28 mouse cellular contexts compared by ENCODE assay signal in the genomic region with DNA sequence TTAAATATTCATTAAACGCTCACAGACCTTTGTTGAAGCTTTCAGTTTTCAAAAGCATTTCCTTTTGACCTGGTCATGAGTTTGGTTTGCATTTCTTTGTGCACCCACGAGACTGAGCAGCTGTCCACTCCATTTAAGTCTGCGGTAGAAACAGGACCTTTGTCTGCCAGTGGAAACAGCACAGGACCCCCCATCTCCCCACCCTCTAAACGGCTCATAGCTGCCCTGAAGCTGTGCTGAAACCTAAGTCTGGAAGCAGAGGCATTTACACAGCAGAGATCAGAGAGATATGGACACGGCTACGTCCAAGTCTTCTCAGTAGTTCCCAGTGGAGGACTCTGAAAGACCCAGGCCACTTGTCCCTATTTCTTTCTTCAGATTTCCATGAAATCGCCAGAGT.
DNase-seq lines count a peak whose midpoint lies in the region; ATAC-seq lines count a peak whose summit lies in the region.
"Had no signal": no experiment of that assay in that cellular context is flagged by ENCODE, and none has a peak within 500 bp of the region (broad histone marks: within the 10 kb centered on the region; RNA-seq: fewer than 3 reads in every experiment).

No protein-coding gene starts in this region.

- no peak overlapping the region for H3K4me2 ChIP-seq in kidney, embryonic 15.5 days
- H3K4me2 ChIP-seq in embryonic facial prominence, embryonic 13.5 days: no peak overlapping the region
- H3K4me2 ChIP-seq: embryonic facial prominence, embryonic 15.5 days; forebrain, embryonic 12.5 days; heart, embryonic 15.5 days; limb, embryonic 15.5 days; lung, embryonic 14.5 days; midbrain, embryonic 15.5 days had no signal

- no peaks in the 10 kb centered on the region for H3K9me3 ChIP-seq in heart, embryonic 10.5 days
- no peaks in the 10 kb centered on the region for H3K9me3 ChIP-seq in kidney, embryonic 15.5 days (replicated peaks)
- no peaks in the 10 kb centered on the region for H3K9me3 ChIP-seq in embryonic facial prominence, embryonic 10.5 days
- no peaks in the 10 kb centered on the region for H3K9me3 ChIP-seq in embryonic facial prominence, embryonic 13.5 days
- H3K9me3 ChIP-seq: embryonic facial prominence, embryonic 15.5 days; forebrain, embryonic 12.5 days; heart, embryonic 15.5 days; limb, embryonic 15.5 days; midbrain, embryonic 15.5 days had no signal

- peak; percentile 28 for DNase-seq in heart, embryonic 10.5 days (ENCODE audit: low spot score)
- no peak for DNase-seq in heart, postnatal 4 days
- DNase-seq in kidney, postnatal 4 days: no peak
- peak; percentile 54 for DNase-seq in embryonic facial prominence, embryonic 10.5 days (ENCODE audit: low spot score)
- no peak for DNase-seq in cerebellum, adult 18-20 months
- DNase-seq in frontal cortex, postnatal 10 days (ENCODE audit: low spot score in 2 of 2): no peak
- DNase-seq: adrenal gland, postnatal 10 days; cerebellum, adult 11-12 months; cerebellum, postnatal 10 days; forebrain, postnatal 0 days; gastrocnemius, postnatal 10 days; heart, postnatal 36 days; left cerebral cortex, postnatal 4 days; lung, embryonic 14.5 days; lung, postnatal 14 days; thymus, adult 2 months; thymus, postnatal 36 days had no signal

- H3K27me3 ChIP-seq in heart, embryonic 10.5 days (ENCODE audit: insufficient read depth, poor library complexity, severe bottlenecking): no peaks in the 10 kb centered on the region
- no peaks in the 10 kb centered on the region for H3K27me3 ChIP-seq in kidney, embryonic 15.5 days
- H3K27me3 ChIP-seq in embryonic facial prominence, embryonic 10.5 days (replicated peaks; ENCODE audit: low read depth, poor library complexity, severe bottlenecking): no peaks in the 10 kb centered on the region
- H3K27me3 ChIP-seq in embryonic facial prominence, embryonic 13.5 days: no peaks in the 10 kb centered on the region
- H3K27me3 ChIP-seq: embryonic facial prominence, embryonic 15.5 days; heart, embryonic 15.5 days; midbrain, embryonic 15.5 days; Patski had no signal

- no peaks in the 10 kb centered on the region for H3K36me3 ChIP-seq in heart, embryonic 10.5 days
- H3K36me3 ChIP-seq in kidney, embryonic 15.5 days: no peaks in the 10 kb centered on the region
- no peaks in the 10 kb centered on the region for H3K36me3 ChIP-seq in embryonic facial prominence, embryonic 10.5 days (replicated peaks)
- H3K36me3 ChIP-seq in embryonic facial prominence, embryonic 13.5 days: no peaks in the 10 kb centered on the region
- H3K36me3 ChIP-seq: embryonic facial prominence, embryonic 15.5 days; forebrain, embryonic 12.5 days; heart, embryonic 15.5 days; limb, embryonic 15.5 days; midbrain, embryonic 15.5 days had no signal

- no peak for ATAC-seq in kidney, embryonic 15.5 days (replicated peaks; ENCODE audit: low FRiP score)
- ATAC-seq in embryonic facial prominence, embryonic 13.5 days (ENCODE audit: insufficient number of reproducible peaks, insufficient read depth, low FRiP score, low TSS enrichment, low read depth): no peak
- ATAC-seq: forebrain, postnatal 0 days; intestine, postnatal 0 days; midbrain, embryonic 15.5 days; Patski had no signal

- H3K27ac ChIP-seq in heart, embryonic 10.5 days: peak overlapping the region; percentile 4; the same call in 1 of the 2 replicates
- H3K27ac ChIP-seq in kidney, embryonic 15.5 days: peak overlapping the region; percentile 62
- H3K27ac ChIP-seq in embryonic facial prominence, embryonic 10.5 days (replicated peaks): peak overlapping the region; percentile 73
- H3K27ac ChIP-seq in embryonic facial prominence, embryonic 13.5 days: peak overlapping the region; percentile 58
- H3K27ac ChIP-seq: embryonic facial prominence, embryonic 15.5 days; forebrain, embryonic 12.5 days; heart, embryonic 15.5 days; layer of hippocampus, adult 2 months; limb, embryonic 15.5 days; liver, embryonic 14.5 days; midbrain, embryonic 15.5 days had no signal

- H3K9ac ChIP-seq in kidney, embryonic 15.5 days: no peak overlapping the region
- no peak overlapping the region for H3K9ac ChIP-seq in embryonic facial prominence, embryonic 13.5 days
- H3K9ac ChIP-seq: embryonic facial prominence, embryonic 15.5 days; forebrain, embryonic 12.5 days; forebrain, postnatal 0 days; heart, embryonic 15.5 days; limb, embryonic 15.5 days; liver, embryonic 14.5 days; lung, embryonic 14.5 days; midbrain, embryonic 15.5 days had no signal

- 51% methylated on average over 7 of the region's 7 CpGs for WGBS in heart, embryonic 10.5 days
- WGBS in kidney, embryonic 15.5 days: 38% methylated on average over 7 of the region's 7 CpGs
- 29% methylated on average over 7 of the region's 7 CpGs for WGBS in embryonic facial prominence, embryonic 10.5 days
- 24% methylated on average over 7 of the region's 7 CpGs for WGBS in embryonic facial prominence, embryonic 13.5 days

- H3K4me3 ChIP-seq in heart, embryonic 10.5 days: no peak overlapping the region
- no peak overlapping the region for H3K4me3 ChIP-seq in kidney, embryonic 15.5 days (replicated peaks)
- H3K4me3 ChIP-seq in embryonic facial prominence, embryonic 10.5 days: no peak overlapping the region
- H3K4me3 ChIP-seq in embryonic facial prominence, embryonic 13.5 days: no peak overlapping the region
- H3K4me3 ChIP-seq: embryonic facial prominence, embryonic 15.5 days; forebrain, embryonic 12.5 days; heart, embryonic 15.5 days; layer of hippocampus, adult 2 months; limb, embryonic 15.5 days; midbrain, embryonic 15.5 days had no signal

- 0 out of 2 replicates have a peak, but pooled peaks cover 5% of the 10 kb centered on the region for H3K4me1 ChIP-seq in heart, embryonic 10.5 days
- peaks cover 51% of the 10 kb centered on the region for H3K4me1 ChIP-seq in kidney, embryonic 15.5 days
- H3K4me1 ChIP-seq in embryonic facial prominence, embryonic 10.5 days: peaks cover 54% of the 10 kb centered on the region
- H3K4me1 ChIP-seq in embryonic facial prominence, embryonic 13.5 days: peaks cover 26% of the 10 kb centered on the region
- H3K4me1 ChIP-seq: heart, embryonic 15.5 days had no signal

Comparison
In these comparisons a context has a peak if more than half of its experiments do, and no peak if none do; other contexts are left out.
1. DNase-seq: peak in heart, embryonic 10.5 days (single experiment) and embryonic facial prominence, embryonic 10.5 days (single experiment); none in heart, postnatal 4 days (single experiment), kidney, postnatal 4 days (0 of 2), cerebellum, adult 18-20 months (0 of 2) and frontal cortex, postnatal 10 days (0 of 2).
2. H3K27ac ChIP-seq: peak in every context shown above with its lines; median percentile 73 in embryonic facial prominence, embryonic 10.5 days; 62 in kidney, embryonic 15.5 days; 58 in embryonic facial prominence, embryonic 13.5 days; 4 in heart, embryonic 10.5 days.